Mouse (Mus musculus) heart, embryonic 14.5 days (tissue): ENCODE results near the gene Wif1. TPM values are rescaled to one million over a fixed set of nuclear protein-coding genes. Genes with fewer than 3 reads are reported as not detected.

Experiments used
- ATAC-seq: fragments of 200-750 bp; cut with Nextera tagmentation; 2 replicates; pipeline ENCODE4 v1.8.0; 2017; ENCODE audit warnings: low read depth, moderate TSS enrichment; ENCODE audit not compliant: insufficient number of reproducible peaks, insufficient read depth, low FRiP score
- H3K27ac ChIP-seq, 2 experiments: fragments of 200-500 bp in 1 of 2; fragments of 300-500 bp in 1 of 2; sonication (generic) in 1 of 2; replicated peaks in 1 of 2; 2 replicates each; pipeline ENCODE4 v1.5.1; 2012 to 2014; ENCODE audit warnings: low read depth in 2 of 2, low read length in 2 of 2, control low read depth in 1 of 2, mild to moderate bottlenecking in 1 of 2, mixed read lengths in 1 of 2; ENCODE audit not compliant: control insufficient read depth in 1 of 2, insufficient read depth in 1 of 2
- H3K27me3 ChIP-seq: fragments of 300-500 bp; sonication (generic); 2 replicates; pipeline ENCODE4 v1.6.1; 2014; ENCODE audit warnings: mild to moderate bottlenecking, low read length, control low read depth; ENCODE audit not compliant: control insufficient read depth, insufficient read depth
- H3K36me3 ChIP-seq: fragments of 300-500 bp; sonication (generic); 2 replicates; pipeline ENCODE4 v1.6.1; 2014; ENCODE audit warnings: mild to moderate bottlenecking, control low read depth, low read length, mixed read lengths; ENCODE audit not compliant: control insufficient read depth, insufficient read depth
- H3K4me1 ChIP-seq, 2 experiments: fragments of 200-500 bp in 1 of 2; fragments of 300-500 bp in 1 of 2; sonication (generic) in 1 of 2; 2 replicates each; pipeline ENCODE4 v1.6.1; 2012 to 2014; ENCODE audit warnings: low read length in 2 of 2, control low read depth in 1 of 2, mixed read lengths in 1 of 2; ENCODE audit not compliant: control insufficient read depth in 2 of 2, insufficient read depth in 2 of 2
- H3K4me2 ChIP-seq: fragments of 300-500 bp; sonication (generic); 2 replicates; pipeline ENCODE4 v1.6.1; 2014; ENCODE audit warnings: mild to moderate bottlenecking, low read length
- H3K4me3 ChIP-seq, 2 experiments: fragments of 200-500 bp in 1 of 2; fragments of 300-500 bp in 1 of 2; sonication (generic) in 1 of 2; 2 replicates each; pipeline ENCODE4 v1.5.1; 2012 to 2014; ENCODE audit warnings: low read length in 2 of 2, mild to moderate bottlenecking in 2 of 2, control low read depth in 1 of 2, low read depth in 1 of 2, moderate library complexity in 1 of 2; ENCODE audit not compliant: control insufficient read depth in 1 of 2, insufficient read depth in 1 of 2
- H3K9ac ChIP-seq: fragments of 300-500 bp; sonication (generic); 2 replicates; pipeline ENCODE4 v1.6.1; 2014; ENCODE audit warnings: mild to moderate bottlenecking, low read length
- H3K9me3 ChIP-seq: fragments of 300-500 bp; sonication (generic); 2 replicates; pipeline ENCODE4 v1.6.1; 2016; ENCODE audit warnings: low read length, control low read depth; ENCODE audit not compliant: control insufficient read depth
- WGBS: fragments of 180-500 bp; shearing (Covaris S2); extraction: QIAGEN DNeasy Blood & Tissue Kit; methylation state at CpG from one replicate; pipeline ENCODE4 v1.1.7; 2014; 5-methylcytosine and 5-hydroxymethylcytosine counted together
- polyA plus RNA-seq: library from polyadenylated mRNA; unstranded; fragments of >200 nt; fragmentation: Nextera tagmentation; extraction: Ambion mirVana; gene quantifications from 2 replicates; pipeline ENCODE4 v1.2.1, GENCODE M21; 2014

Wif1 gene
- polyA plus RNA-seq, 1 experiment from 2014 or later, result 13.2 TPM

DNA sequence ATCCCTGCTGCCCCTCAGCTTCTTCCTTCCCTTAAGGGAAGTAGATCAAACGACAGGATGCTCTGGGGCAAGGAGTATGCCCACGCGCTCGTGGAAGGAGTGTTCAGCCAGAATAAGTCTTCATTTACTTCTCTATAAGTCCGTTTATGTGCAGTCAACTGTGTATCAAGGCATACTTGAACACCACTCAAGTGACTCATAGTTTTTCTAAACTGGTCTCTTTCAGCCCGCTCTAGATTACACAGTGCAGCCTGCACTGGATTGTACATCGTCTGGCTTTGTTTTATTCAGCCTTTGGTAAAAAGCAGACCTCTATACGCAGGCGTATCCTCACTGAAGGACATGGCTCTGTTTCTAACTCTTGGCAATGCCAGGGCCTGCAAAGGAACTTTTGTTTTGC lies 46.7 kb downstream of the Wif1 start:
- no peaks in the 10 kb centered on the region for H3K4me1 ChIP-seq
- H3K4me2 ChIP-seq, result no peak overlapping the region
- WGBS, result 69% methylated on average over 9 of the region's 9 CpGs
- ATAC-seq, result no peak
- H3K36me3 ChIP-seq, result no peaks in the 10 kb centered on the region
- no peak overlapping the region for H3K27ac ChIP-seq
- no peak overlapping the region for H3K9ac ChIP-seq
- H3K4me3 ChIP-seq, result no peak overlapping the region
- 0 out of 2 replicates have a peak, but pooled peaks cover 5% of the 10 kb centered on the region for H3K9me3 ChIP-seq
- no peaks in the 10 kb centered on the region for H3K27me3 ChIP-seq

DNA sequence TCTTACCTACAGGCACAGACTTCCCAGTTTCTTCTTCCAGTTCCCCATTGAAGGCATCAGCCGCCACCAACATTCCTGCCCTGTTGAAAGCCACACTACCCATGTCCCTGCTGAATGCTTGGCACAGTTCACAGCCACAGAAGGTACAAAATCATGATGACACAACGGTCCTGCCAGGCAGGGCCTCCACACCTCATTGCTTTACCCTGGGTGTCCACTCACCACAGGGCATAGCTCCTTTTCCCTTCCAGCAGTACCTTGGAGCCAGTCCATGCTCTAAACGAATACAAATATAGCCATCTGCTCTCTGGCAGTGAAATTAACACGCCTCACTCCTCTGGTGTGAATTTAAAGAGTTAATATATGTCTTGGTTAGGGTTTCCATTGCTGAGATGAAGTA lies 49.1 kb downstream of the Wif1 start:
- WGBS, result 81% methylated on average over 4 of the region's 4 CpGs
- no peaks in the 10 kb centered on the region for H3K27me3 ChIP-seq
- H3K4me3 ChIP-seq, result no peak overlapping the region
- ATAC-seq, result no peak
- no peaks in the 10 kb centered on the region for H3K4me1 ChIP-seq
- no peaks in the 10 kb centered on the region for H3K36me3 ChIP-seq
- no peaks in the 10 kb centered on the region for H3K9me3 ChIP-seq
- H3K4me2 ChIP-seq, result no peak overlapping the region
- H3K27ac ChIP-seq, result no peak overlapping the region
- no peak overlapping the region for H3K9ac ChIP-seq

DNA sequence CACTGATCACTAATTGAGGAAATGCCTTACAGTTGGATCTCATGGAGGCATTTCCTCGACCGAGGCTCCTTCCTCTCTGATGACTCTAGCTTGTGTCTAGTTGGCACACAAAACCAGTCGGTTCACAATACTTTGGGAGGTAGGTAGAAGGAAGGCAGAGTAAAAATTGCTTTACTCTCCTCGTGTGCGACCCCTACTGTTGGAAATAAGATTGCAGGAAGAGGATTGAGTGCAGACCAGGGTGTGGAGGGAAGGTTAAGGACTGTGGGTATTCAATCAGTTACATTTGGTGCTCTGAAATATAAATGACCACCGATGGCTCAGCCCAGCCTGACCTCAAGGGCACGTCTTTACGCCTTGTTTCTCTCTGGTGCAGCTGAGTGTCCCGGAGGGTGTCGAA lies 49.8 kb downstream of the Wif1 start:
- ATAC-seq, result no peak
- 64% methylated on average over 10 of the region's 10 CpGs for WGBS
- Histone ChIP-seq H3K36me3 (no peaks in the 10 kb centered on the region), H3K4me2 (no peak overlapping the region), H3K4me1 (no peaks in the 10 kb centered on the region), H3K9ac (no peak overlapping the region), H3K27ac (no peak overlapping the region), H3K27me3 (no peaks in the 10 kb centered on the region), H3K4me3 (no peak overlapping the region), H3K9me3 (no peaks in the 10 kb centered on the region)

DNA sequence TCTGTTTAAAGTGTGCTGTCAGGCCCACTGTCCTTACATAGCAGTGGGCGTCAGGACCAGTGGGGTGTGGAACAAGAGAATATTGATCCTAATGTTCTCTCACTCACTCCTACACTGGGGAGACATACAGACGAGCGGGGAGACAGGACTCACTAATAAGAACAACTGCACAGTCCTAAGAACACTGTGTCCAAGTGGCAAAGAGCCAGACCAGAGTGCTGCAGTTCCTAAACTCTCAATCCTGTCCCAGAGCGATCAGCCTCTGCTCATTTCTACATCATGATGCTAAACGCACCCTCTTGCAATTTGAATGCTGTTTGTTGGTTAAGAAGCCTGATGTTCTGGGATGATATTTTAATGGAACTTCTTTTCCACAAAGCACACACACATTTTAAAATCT lies 54.9 kb downstream of the Wif1 start:
- WGBS, result 71% methylated on average over 5 of the region's 5 CpGs
- ATAC-seq, result no peak
- no peak overlapping the region for H3K27ac ChIP-seq
- no peak overlapping the region for H3K4me2 ChIP-seq
- H3K27me3 ChIP-seq, result no peaks in the 10 kb centered on the region
- H3K4me3 ChIP-seq, result no peak overlapping the region
- no peaks in the 10 kb centered on the region for H3K36me3 ChIP-seq
- H3K9me3 ChIP-seq, result no peaks in the 10 kb centered on the region
- peaks cover 0 to 9% of the 10 kb centered on the region in 2 experiments; a peak in 2 of 4 replicates for H3K4me1 ChIP-seq
- no peak overlapping the region for H3K9ac ChIP-seq

DNA sequence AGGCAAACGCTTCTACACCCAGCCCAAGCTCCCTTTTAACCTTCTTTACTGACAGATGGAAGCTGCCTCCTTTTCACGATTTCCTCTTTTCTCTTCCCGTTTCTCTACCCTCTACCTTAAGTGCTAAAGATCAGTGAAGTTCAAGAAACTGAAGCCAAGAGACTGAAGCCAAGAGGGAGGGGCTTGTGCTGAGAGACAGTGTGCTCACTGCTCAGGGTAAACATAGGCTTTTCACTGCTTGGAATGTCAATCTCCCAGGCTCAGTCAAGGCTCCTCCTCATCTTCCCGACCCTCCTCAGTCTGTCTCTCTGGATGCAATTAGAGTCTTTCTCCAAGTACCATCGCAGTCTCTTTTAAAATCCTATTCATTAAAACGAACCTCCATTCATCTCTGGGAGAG lies 55.6 kb downstream of the Wif1 start:
- no peaks in the 10 kb centered on the region for H3K9me3 ChIP-seq
- peak overlapping the region; percentile 38; the same call in 1 of the 2 replicates for H3K9ac ChIP-seq
- H3K27ac ChIP-seq, result no peak overlapping the region
- peak overlapping the region; percentile 54 for H3K4me2 ChIP-seq
- ATAC-seq, result no peak
- 7% methylated on average over 6 of the region's 6 CpGs for WGBS
- H3K4me1 ChIP-seq, result peaks cover 0 to 9% of the 10 kb centered on the region in 2 experiments; a peak in 2 of 4 replicates
- H3K36me3 ChIP-seq, result no peaks in the 10 kb centered on the region
- H3K4me3 ChIP-seq, result peak overlapping the region in 1 of 2 experiments; percentile 16; a peak in 2 of 4 replicates
- H3K27me3 ChIP-seq, result no peaks in the 10 kb centered on the region

DNA sequence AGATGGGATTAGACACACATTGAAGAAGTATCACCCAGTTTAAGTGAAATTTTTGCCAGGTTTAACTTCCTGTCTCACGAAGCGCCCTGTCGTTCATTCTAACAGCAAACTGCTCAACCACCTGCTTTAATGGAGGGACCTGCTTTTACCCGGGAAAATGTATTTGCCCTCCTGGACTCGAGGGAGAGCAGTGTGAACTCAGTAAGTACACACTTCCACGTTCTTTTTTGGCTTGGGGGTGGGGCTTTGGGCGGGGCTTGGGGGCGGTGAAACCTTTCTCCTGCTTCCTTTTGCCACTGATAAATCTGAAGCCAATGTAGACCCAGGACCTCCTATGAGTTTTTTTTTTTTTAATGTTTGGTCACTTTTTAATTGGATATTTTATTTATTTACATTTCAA lies 56.2 kb downstream of the Wif1 start:
- Histone ChIP-seq H3K36me3 (no peaks in the 10 kb centered on the region), H3K4me3 (0 out of 4 replicates have a peak overlapping the region, but pooled peaks of 1 of the 2 experiments have one; percentile 16), H3K27me3 (no peaks in the 10 kb centered on the region), H3K9me3 (no peaks in the 10 kb centered on the region), H3K4me2 (peak overlapping the region; percentile 54), H3K9ac (no peak overlapping the region), H3K27ac (no peak overlapping the region), H3K4me1 (peaks cover 0 to 9% of the 10 kb centered on the region in 2 experiments; a peak in 2 of 4 replicates)
- 18% methylated on average over 8 of the region's 8 CpGs for WGBS
- ATAC-seq, result no peak

DNA sequence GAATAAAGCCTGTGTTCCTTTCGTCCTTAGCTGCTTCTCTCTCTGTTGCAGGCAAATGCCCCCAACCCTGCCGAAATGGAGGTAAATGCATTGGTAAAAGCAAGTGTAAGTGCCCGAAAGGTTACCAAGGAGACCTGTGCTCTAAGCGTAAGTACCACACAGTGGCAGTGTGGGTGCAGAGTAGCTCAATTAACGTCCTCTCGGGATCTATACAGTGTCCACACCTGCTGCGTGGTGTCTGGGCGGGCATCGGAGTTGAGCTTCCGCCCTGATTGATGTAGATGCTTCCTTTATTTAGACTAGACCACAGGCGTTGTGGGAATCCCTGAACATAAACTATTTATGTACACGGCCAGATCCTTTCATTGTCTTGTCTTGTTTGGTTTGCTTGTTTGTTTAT lies 62.2 kb downstream of the Wif1 start:
- no peak for ATAC-seq
- 72% methylated on average over 12 of the region's 12 CpGs for WGBS
- H3K27me3 ChIP-seq, result no peaks in the 10 kb centered on the region
- 0 out of 2 replicates have a peak overlapping the region, but pooled peaks have one; percentile 6 for H3K4me2 ChIP-seq
- no peak overlapping the region for H3K27ac ChIP-seq
- H3K4me1 ChIP-seq, result no peaks in the 10 kb centered on the region
- H3K9ac ChIP-seq, result no peak overlapping the region
- H3K36me3 ChIP-seq, result no peaks in the 10 kb centered on the region
- H3K4me3 ChIP-seq, result no peak overlapping the region
- no peaks in the 10 kb centered on the region for H3K9me3 ChIP-seq

DNA sequence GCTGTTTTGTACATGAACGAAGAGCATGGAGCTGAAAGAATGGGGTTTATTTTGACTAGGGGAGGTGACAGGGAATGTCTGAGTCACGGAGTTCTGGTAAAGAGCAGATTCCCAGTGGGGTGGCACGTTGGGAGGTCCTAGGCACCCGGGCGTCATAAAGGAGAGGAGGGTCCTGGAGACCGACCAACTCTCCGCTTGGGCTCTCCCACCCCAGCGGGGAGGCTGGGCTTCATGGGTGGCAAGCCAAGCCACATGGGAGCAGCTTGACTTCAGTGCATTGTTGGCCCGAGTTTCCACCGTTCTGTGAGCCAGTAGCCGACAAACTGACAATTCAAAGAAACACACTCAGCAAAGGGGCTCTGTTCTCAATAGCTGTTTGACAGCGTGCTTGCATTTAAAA lies 64.5 kb downstream of the Wif1 start:
- no peaks in the 10 kb centered on the region for H3K36me3 ChIP-seq
- no peak overlapping the region for H3K27ac ChIP-seq
- ATAC-seq, result no peak
- H3K9ac ChIP-seq, result no peak overlapping the region
- H3K27me3 ChIP-seq, result no peaks in the 10 kb centered on the region
- no peaks in the 10 kb centered on the region for H3K9me3 ChIP-seq
- no peak overlapping the region for H3K4me3 ChIP-seq
- no peaks in the 10 kb centered on the region for H3K4me1 ChIP-seq
- WGBS, result 73% methylated on average over 12 of the region's 12 CpGs
- H3K4me2 ChIP-seq, result no peak overlapping the region
